Mouse (Mus musculus) cerebellum, postnatal 10 days (tissue): Measurements from ENCODE around the gene Olfr1358.
"Not testable (repeated sequence)": the region's sequence is repeated elsewhere in the genome, so short reads cannot be mapped to it uniquely, and the experiment has no call there.

Source experiments
- DNase-seq, 2 experiments: peaks; one replicate each; pipeline ENCODE4 v3.0.0; 2021; ENCODE audit warnings: mixed read lengths in 2 of 2

The Olfr1358 gene

DNA sequence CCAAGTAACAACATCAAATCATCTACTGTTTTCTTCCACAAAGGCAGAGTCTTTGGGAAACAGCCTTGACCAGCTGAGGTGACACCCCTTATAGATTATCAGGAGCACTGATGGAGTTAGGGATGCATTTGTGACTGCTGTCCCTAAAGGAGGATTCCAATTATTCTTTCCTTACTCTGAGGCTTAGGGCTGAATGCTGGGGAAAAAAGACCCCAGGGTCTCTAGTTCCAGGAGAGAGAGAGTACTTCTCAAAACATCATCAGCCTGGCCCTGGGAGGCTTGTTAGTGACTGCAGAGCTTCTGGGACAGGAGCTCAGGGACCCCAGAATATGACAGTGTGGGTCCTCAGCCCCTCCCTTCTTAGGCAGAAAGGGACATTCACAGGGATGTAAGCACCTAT, at the start of gene Olfr1358:
TSS of gene Olfr1358 (plus strand) at position 301 of the 400 bp plus-strand sequence.
- DNase-seq = no peak

DNA sequence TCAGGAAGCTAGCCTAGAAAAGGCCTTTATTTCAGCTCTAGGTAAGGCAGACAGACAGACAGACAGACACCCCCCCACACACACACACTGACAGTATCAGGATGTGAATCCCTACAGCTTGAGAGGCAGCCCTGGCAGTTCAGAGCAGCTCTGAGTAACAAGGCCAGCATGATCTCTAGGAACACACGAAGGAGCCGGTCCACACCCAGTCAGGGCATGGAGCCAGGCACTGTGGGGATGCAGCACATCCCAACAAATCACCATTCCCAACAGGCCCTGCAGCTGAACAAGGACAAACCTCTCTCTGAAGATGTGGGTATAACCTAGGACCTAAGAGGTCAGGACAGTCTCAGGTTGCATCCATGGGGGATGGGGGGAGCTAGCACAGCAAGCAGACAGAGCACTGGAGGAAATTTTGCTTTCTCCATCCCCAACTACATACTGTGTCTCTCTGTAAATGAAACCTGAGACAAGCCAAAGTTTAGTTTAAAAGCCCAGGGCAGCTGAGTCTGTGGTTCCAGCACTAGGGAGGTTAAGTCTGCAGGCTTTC, 49.4 kb upstream of the Olfr1358 start:
- peak; percentile 38 to 50 for DNase-seq

DNA sequence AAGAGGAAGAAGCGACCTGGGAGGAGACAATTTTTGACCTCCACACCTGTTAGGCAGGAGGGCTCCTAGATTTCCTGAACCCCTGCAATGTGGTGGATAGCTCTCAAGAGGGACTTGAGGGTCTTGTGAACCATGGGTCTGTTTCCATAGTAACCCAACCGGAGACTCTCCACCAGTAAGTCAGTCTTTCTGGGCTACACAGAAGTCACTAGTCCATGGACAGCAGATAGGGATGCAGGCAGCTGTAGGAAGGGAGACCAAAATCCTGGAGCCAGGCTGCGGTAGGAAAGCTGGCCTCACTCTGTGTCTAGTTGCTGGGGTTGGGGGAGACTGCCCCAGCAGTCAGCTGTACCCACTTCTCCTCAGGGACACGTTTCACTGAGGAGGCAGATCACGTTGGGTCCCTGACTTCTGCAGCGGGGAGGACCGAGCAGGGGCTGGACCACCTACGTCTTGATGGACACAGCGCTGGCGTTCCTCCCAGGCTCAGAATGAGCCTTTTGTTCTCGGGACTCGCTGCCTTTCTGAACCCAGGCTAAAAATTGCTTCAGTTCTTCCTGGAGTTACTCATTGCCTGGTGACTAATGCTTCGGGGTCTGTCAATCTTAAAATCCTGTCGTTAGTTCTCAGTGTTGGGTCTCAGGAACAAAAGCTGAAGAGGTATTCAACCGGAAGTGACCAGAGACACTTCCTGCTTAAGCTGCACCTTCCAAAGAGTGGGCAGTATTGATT, 46.5 kb upstream of the Olfr1358 start:
- peak; percentile 51 to 58 for DNase-seq

DNA sequence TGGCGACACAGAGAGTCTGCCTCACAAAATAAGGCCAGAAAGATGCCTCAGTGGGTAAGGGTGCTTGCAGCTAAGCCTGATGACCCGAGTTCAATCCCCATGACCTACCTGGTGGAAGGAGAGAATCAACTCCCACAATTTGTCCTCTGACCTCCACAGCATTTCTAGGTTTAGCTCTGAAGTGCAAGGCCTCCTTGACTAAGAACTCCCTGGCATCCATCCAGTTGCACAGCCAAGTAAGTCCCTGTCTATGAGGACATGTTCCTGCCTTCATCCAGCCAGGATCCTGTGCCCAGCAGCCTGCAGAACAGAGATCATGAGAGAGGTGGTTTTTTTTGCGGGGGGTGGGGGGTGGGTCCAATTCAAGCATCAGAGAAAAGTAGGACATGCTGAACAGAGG, 45.2 kb upstream of the Olfr1358 start:
- no peak for DNase-seq

DNA sequence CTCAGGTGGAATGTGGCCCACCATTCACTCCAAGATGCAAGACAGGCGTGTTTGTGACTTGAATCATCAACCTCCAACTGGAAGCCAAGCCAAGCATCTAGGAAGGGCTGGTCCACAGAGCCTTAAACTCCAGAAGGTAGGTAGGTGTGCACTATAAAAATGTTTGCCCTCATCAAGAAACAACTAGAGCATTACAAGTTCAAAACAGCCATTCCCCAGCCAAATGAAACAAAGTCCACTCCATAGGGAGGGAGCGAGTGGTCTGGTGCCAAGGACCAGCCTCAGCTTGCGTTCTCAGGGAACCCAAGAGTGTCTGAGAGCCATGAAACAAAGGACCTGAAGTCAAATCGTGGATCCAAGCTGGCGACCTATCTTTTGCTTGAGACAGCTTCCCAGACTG, 43.8 kb upstream of the Olfr1358 start:
- DNase-seq = no peak

DNA sequence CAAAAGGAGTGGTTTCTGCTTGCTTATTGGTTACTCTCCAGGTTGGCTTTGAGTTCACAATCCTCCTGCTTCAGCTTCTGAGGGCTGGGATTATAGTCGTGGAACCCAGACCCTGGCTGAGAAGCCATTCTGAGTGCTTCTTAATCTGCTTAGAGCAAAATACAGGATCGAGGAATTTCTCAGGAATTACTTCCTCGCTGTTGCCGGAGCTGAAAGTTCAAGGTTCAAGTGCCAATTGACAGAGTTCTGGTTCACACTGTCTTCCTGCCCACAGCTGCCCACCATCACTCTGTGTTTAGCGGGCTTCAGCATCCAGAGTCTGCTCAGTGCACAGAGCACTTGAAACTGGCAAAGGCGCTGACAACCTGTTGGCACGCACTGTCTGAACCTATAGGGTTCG, 42.5 kb upstream of the Olfr1358 start:
- DNase-seq = no peak

DNA sequence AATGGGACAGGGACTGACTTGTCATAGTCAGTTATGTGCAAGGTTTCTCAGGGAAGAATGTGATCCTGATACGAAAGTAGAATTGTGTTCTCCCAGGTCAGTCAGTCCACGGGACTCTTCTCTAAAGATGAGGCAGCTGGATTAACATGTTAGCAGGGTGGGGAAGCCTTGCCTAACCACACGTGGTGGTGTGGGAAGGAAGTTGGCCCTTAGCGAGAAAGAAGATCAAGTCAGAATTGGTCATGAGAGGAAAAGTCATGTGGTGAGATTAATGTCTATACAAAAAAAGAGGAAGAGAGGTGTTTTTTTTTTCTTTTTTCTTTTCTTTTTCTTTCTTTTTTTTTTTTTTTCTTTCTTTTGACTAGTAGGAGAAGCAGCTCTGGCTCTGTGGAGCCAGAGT, 40.4 kb upstream of the Olfr1358 start:
- no peak for DNase-seq

DNA sequence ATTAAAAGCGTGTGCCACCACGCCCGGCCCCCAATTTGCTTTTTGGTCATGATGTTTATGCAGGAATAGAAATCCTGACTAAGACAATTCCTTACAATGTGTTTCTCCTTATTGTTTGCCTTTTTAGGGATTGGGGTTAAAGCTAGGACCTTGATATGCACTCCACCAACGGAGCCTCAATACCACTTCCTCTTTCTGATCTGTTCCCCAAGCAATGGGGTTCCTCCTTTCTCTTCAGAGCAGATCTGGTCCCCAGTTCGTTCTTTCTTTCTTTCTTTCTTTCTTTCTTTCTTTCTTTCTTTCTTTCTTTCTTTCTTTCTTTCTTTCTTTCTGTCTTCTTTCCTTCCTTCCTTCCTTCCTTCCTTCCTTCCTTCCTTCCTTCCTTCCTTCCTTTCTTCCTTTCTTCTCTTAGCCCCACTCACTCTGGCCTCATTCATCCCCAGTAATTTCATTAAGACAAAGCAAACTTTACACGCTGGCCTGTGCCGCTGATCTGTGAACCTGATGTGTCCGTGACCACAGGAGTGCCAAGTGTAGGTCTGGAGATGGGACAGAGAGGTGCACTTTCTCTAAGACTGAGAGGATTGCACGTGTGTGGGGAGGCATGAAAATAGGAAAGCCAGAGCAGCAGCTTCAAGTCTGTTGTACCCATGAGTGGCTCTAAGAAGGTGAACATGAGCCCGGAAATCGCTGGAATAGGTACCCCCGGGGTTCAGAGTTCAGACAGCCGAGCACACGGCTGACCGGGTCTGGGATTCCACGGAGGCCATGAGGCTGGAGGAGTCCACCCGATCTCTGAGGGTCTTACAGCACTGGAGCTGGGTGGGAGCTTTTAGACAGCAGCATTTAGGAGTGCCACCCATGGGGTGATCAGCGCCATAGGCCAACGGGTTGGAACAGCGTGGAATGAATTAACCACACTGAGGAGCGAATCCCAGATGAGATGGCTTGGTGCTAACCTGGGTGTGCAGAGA, 36.0 kb upstream of the Olfr1358 start:
- no peak for DNase-seq

DNA sequence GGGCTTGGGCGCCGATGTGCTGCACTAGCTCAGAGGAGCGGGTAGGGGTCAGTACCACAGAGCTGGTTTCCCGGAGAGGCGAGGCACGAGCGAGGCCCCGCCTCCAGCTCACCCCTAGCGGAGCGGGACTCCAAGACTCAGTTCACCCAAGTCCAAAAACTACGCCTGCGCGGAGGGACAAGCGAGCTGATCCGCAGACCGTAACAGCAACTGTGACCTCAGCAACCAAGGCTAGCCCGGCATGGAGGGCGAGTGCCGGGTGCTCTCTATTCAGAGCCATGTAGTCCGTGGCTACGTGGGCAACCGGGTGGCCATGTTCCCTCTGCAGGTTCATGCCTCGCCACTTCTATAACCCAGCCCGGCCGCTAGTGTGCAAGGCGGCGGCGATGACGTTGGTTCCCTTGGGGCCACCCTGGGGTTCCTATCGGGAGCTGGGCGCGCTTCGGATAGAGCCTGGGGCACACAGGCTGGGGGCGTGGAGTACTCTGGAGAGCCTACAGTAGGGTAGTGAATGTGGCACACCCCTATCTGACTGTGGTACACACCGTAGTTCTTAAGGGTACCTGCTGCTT, 35.2 kb upstream of the Olfr1358 start:
- peak; percentile 59 to 64 for DNase-seq

DNA sequence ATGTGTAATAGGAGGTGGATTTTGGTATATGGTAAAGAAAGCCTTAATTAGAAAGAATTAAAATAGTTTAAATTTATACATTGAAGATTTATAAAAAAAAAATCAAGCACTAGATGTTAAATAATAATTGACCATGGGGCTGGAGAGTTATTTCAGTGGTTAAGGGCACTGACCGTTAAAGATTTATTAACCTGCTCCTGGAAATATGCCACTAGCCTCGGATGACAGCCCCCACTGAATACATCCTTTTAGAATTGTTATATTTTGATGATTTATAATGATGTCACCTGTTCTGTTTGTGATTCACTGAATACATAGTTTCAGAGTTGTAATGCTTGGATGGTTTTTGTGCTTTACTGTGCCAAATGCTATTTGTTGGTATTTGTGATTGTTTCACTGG, 31.9 kb upstream of the Olfr1358 start:
- not testable (repeated sequence) for DNase-seq

DNA sequence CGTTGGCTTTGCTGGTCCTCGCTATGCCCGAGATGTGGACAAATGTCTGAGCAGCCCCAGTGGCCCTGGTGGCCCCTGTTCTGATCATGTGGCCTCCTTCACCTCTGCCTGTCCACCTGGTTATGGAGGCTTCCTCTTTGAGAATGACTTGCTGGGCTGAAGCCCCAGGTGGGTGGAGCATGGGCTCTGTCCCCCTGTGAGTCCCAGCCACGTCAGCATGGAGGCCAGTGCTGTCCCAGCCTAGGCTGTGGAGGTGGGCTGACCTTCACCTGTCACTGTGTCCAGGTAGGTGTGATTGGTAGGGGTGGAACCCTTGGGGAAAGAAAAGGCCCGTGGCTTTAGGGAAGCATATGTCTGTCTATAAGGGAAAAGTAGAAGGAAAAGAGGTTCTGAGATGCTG, 30.4 kb upstream of the Olfr1358 start:
- DNase-seq = no peak

DNA sequence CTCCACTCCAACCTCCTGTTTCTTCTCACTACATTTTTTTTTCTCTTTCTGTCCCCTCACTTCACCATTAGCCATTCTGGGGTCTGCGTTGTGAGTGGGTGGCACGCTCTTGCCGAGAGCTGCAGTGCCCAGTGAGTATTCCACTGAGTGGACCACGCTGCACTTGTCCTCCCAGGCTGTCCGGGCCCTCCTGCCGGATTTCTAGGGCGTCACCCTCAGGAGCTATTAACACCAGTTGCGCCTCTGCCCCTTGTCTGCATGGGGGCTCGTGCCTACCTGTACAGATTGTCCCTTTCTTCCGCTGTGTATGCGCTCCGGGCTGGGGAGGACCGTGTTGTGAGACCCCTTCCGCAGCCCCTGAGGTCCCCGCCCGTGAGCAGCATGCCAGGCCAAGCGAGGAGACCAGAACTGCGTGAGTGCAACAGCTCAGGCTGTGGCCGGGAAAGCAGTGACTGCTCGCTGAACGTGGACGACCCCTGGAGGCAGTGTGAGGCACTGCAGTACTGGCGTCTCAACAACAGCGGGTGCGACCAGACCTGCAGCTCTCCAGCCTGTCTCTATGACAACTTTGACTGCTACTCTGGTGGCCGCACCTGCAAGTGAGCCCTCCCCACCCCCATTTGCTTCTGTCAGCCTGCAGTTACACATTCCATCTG, 29.7 kb upstream of the Olfr1358 start:
- peak; percentile 86 to 89 for DNase-seq

DNA sequence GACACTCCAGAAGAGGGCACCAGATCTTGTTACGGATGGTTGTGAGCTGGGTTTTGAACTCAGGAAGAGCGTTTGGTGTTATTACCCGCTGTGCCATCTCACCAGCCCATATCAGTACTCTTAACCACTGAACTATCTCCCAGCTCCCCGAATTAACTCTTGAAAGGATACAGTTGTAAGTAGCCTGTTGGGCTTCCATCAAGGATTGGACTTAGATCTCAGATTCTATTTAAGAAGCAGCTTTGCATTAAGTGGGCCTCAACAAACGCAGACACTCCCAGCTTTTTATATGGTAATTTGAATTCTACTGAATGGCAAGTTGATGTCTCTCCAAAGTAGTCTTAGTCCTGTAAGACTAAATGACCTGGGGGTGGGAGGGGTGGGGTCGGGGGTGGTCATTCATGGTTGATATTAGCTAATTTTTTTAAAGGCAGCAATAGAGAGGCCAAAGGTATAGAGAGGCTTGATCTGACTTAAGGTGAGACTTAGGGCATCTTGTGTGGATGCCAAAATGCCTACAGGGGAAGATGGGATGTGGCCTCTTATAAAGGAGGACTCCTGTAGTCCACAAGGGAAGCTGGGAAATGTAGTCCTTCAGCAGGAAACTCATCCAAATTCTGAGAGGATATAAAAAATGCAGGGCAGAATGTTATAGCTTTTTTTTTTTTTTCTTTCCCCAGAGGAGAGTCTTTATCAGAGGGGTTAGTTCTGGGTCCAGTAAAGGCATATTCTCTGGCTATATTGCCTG, 14.1 kb upstream of the Olfr1358 start:
- DNase-seq = no peak

DNA sequence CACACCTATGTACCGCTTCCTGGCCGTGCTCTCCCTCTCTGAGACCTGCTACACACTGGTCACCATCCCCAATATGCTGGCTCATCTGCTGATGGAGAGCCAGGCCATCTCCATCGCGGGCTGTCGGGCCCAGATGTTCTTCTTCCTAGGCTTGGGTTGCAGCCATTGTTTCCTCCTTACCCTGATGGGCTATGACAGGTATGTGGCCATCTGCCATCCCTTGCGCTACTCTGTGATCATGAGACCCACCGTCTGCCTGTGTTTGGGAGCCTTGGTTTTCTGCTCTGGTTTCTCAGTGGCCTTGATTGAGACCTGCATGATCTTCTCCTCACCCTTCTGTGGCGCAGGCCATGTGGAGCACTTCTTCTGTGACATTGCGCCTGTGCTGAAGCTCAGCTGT, 2.6 kb downstream of the Olfr1358 start:
- DNase-seq = peak; percentile 80 to 82

DNA sequence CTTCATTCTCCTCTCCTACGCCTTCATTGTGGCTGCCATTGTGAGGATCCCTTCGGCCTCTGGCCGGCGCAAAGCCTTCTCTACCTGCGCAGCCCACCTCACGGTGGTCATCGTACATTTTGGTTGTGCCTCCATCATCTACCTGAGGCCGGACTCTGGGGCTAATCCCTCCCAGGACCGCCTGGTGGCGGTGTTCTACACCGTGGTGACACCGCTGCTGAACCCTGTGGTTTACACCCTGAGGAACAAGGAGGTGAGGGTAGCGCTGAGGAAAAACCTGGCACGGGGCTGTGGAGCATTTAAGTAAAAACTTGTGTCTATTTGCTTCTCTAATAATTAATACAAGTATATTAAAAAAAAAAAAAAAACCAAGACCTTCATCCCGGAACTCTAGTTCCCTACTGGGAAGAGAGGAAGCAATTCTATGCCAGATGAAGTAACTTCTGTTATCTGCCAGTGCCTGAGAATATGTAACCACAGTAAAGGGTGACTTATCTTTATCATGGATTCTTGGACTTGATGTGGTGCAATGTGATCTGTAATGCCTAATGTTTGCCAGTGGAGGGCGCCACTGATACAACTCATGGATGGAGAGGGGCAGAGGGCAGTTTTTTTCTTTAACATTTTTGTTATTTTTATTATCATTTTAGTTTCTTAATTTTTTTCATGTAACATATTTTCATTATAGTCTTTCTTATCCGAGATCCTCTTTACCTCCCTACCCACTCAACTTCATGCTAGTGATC, 3.2 kb downstream of the Olfr1358 start:
- DNase-seq = peak; percentile 30 to 45

DNA sequence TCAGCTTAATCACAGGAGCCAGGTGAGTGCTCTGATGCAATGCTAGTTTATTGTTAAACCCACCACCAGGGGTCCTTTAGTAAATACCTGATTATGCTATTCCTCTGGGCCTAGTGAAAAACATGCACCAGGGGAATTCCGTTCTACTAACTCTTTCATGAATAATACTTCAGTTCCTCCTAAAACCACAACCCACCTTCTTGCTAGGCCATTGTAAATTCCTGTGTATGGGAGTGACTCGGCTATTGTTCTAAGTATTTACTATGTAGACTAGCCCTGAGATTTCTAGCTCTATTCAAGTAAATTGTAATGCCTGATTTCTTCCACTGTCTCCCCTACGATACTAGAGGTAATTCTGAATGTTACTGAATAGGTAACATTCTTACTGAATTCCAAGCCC, 7.8 kb downstream of the Olfr1358 start:
- not testable (repeated sequence) for DNase-seq

DNA sequence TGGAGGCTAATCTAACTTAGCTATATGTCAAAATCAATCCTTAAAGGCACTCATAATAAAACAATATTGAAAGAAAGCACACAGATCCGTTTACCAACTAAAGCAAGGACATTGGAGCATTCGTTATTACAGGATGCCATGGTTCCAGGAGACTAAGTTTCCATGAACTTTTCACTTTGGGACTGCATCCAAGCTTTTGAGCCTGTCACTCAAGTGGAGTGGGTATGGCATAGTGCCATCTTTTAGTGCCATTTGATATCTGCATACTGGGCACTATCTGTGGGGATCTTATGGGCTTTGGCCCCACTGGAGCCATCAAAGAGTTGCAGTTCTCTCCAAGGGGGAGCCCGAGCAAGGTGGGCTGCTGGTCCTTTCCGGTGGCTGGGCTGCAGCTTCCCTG, 8.3 kb downstream of the Olfr1358 start:
- no peak for DNase-seq

DNA sequence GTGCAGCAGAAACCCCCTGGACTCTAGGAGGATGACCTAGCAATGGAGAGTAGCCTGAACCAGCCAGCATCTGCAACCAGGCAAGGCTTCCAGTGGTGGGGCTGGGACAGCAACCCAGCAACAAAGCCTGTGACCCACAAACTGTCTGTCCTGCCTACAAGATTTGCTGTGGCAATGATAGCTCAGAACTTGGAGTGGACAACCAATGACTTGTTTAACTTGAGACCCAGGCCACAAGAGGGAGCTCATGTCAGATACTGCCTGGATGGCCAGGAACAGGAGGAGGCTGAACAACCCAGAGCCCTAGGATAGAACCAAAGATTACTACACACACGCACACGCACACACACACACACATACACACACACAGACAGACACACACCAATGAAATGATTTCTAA, 23.7 kb downstream of the Olfr1358 start:
- peak; percentile 62 to 65 for DNase-seq

DNA sequence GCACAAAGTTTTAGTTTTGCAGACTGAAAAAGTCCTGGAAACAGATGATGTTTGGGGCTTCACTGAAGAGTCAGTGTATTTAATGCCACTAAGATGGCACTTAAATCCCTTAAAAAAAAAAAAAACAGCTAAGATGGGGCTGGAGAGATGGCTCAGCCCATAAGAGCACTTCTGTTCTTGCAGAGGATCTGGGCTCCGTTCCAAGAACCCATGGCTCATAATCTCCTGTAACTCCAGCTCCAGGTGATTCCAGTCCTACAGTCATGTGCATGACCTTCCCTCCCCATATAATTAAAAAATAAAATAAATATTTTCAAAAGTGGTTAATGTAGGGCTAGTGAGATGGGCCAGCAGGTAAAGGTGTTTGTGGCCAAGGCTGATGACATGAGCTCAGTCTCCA, 47.8 kb downstream of the Olfr1358 start:
- DNase-seq = peak in 1 of 2 experiments; percentile 42

DNA sequence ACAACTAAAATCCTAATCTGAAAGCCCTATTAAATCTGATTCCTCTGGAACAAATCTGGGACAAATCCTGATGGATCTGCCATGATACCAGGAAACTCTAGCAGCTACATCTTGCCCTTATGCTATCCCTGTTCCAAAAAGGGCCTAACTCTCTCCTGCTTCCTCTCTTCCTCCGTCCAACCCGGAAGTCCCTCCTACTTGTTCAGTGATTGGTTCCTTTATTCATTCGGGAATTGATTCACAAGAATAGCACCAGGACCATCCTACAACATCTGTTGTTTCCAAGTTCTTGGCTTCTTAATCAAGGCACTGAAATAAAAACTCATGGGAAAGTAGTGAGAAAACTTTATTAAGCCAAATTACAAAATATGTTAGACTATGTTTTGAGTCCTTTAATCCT, 52.0 kb downstream of the Olfr1358 start:
- DNase-seq = no peak

DNA sequence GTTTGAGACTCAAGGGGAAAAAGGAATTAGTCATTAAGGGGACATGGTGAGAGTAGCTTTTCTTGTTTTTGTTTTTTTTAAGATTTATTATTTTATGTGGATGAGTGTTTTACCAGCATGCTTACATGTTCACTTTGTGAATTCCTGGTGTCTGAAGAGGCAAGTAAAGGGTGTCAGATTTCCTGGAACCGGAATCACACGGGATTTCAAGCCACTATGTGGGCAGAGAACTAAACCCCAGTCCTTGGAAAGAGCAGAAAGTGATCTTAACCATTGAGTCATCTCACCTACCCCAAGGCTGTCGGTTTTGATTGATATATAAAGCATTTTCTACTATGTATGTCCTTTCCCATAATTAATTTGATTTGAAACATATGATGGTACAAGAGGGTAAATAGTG, 52.5 kb downstream of the Olfr1358 start:
- no peak for DNase-seq
